Mouse (Mus musculus) adrenal gland, adult 8-10 months (tissue): ENCODE results near the gene Gm20696. TPM values are rescaled to one million over a fixed set of nuclear protein-coding genes. Genes with fewer than 3 reads are reported as not detected.

Experiments
- DNase-seq: peaks from one replicate; pipeline ENCODE4 v3.0.0; 2022
- total RNA-seq, 4 experiments: library from RNA; stranded (reverse); gene quantifications; 2 replicates each; pipeline ENCODE4 v1.2.4; 2022

The Gm20696 gene
- total RNA-seq, 4 experiments from 2014 or later = 3.3 to 9.8 (median 5.5) TPM

DNA sequence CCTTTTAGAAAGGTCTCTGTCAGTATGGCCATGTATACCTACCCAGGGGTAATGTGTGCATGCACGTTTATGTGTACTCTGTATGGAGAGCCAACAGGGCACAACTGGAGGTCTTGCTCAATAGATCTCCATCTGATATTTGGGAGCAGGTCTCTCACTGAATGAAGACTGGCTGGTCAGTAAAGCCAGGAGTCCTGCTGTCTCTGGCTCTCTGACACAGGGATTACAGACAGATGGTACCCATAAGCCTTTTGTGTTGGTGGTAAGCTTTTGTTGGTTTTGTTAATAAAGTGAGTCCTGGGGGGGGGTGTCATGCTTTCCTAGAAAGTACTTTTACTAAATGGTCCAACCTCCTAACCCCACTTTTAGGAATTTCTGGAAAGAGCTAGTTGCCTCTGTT lies 389.3 kb downstream of the Gm20696 start:
- no peak for DNase-seq

DNA sequence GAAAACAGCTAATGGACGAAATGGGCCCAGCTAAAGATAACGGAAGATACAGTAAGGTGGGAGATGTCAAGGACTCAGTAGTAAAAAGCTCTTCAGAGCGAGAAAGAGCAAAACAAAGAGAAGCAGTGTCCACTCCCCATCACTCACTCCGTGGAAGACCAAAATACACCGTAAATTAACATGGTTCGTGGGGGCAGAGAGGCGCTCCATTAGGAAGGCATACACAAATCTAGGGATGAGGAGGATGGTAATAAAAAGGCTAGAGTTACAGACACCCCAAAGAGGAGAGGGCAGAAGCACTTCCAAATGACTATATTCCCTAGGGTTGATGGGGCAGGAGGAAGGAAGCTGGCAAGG lies 390.3 kb downstream of the Gm20696 start:
- no peak for DNase-seq

DNA sequence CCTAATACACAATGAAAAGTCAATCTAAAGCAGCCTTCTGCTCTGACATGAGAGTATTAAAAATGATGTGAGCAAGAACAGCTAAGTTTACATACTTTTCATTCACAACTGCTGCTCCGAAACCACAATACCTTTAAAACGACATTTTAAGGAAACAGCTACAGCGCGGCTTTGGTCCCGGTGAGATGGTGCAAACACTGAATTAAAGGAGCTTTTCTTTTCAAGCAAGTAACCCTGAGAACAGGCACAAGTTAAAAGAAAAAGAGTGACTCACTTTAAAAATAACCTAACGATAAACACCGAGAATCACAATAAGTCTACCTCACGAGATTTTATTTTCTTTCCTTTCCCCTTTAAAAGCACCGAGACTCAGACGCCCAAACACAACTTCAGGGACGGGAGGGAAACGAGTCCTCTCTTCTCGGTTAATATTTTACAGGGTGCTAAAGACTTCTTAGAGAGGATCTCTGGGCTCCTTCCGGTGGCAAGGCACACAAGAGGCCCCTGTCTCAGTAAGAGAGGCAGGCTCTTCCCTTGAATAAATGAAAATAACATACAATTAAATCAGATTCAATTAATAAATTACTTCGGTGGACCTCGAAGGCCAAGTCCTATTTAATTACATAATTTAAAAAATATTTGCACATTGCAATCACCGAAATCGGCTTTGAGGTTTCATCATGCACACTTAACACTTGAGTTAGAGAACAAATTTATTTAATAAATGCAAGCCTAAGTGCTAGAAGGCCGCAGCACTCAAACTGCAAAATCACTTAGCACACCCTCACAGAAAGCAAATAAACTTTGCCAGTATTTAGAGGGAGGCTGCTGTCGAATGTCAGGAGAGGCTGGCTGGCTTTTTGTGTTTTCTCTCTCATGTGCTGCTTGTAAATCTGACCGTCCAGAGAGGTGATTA lies 391.0 kb downstream of the Gm20696 start:
- no peak for DNase-seq

DNA sequence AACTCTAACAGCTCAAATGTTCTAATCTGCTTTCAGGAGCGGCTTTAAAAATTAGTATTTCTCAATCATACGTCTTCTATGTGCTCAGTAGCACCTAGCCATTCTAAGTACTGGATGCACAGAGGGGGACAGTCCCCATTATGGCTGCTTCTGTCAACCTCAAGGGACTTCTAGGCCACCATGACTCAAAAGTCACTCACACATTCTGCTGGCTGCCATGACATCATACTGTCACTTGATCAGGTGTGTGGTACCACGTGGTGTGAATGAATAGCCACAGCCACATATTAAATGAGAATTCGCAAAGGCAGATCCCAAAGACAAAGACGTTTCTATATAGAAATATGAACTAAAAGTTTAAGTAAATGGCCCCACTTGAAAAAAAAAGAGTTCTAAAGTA lies 391.9 kb downstream of the Gm20696 start:
- DNase-seq = no peak

DNA sequence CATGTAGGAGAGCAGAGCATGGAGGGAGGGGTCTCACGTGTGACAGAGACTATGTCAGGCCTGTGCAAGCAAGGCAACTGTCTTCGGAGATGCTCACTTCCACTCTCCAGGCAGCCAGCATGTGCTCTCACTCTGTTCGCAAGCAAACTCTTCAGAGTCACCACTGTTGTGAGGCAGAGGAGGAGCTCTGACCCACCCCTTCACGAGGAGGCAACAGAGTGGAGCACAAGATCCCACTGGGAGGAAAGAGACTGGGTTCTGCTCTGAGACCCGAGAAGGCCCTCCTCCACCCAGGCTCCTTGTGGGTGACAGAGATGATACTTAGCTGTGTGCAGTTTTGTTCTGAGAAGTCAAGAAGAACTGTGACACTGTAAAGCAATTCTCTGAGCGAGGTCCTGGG lies 392.4 kb downstream of the Gm20696 start:
- DNase-seq = no peak

DNA sequence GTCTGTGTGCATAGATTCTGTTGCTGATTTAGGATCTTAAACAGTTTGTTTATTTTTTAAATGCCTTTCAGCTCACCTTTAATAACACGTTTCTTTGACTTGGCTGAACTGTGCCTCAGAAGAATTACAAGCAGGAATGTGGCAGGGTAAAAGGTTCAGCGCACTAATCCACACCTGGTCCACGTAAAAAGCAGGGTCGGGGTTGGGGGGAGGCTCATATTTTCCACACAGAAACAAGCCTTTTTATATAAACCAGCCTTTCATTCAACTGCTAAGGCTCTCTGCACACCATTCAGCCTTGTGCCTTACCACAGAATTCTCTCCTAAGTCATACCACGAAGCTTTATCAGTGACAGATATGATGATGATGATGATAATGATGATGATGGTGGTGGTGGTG lies 393.4 kb downstream of the Gm20696 start:
- no peak for DNase-seq

DNA sequence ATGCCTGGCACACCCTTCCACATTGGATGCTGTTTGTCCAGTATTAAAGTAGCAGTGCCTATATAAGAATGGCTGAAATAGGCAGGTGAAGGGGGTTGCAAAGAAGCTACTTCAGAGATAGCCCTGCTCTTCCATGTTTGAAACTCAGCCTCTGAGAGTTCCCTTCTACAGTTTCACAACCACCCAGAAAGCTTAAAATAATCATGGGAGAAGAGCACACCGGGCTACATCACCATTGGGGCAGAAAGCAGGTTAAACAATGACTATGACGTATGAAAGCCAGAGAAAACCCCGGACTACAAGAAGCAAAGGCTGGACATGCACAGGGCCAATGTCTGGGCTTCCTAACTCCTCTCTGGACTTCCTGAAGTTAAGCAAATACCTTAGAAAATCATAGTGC lies 394.4 kb downstream of the Gm20696 start:
- DNase-seq = no peak

DNA sequence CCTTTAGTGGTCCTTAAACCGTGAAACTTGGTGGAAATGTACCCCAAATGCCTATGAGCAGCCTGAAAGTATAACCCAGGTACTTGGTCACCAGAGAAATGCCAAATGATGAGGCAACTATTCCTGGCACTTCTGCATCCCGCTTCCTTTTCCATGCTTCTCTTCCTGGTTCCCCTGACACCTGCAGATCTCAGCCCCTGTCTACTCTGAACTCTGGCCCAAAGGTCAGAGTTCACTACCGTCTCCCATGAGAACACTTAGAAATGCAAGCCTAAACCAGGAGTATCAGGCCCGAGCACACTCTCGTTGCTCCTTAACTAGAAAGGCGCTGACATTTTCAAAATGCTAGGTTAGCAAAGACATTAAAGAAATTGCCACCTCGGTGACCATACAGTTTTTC lies 394.9 kb downstream of the Gm20696 start:
- no peak for DNase-seq

DNA sequence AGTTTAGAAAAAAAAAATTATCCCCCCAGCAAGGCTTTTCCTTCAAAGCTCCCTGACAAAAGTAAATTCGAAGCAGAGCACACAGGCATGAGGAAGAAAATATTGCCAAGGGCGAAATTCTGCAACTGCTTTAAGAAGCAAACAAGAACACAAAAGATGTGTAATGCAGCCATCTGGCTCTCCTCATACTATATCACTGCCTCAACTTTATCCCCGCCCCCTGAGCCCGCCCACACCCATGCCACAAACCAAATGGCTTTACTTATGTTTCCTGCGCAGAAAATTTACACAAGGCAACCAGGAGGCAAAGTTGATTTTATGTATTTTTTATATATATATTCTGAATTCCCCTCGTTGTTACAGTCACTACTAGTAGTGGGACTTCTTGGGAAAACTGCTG lies 396.7 kb downstream of the Gm20696 start:
- no peak for DNase-seq

DNA sequence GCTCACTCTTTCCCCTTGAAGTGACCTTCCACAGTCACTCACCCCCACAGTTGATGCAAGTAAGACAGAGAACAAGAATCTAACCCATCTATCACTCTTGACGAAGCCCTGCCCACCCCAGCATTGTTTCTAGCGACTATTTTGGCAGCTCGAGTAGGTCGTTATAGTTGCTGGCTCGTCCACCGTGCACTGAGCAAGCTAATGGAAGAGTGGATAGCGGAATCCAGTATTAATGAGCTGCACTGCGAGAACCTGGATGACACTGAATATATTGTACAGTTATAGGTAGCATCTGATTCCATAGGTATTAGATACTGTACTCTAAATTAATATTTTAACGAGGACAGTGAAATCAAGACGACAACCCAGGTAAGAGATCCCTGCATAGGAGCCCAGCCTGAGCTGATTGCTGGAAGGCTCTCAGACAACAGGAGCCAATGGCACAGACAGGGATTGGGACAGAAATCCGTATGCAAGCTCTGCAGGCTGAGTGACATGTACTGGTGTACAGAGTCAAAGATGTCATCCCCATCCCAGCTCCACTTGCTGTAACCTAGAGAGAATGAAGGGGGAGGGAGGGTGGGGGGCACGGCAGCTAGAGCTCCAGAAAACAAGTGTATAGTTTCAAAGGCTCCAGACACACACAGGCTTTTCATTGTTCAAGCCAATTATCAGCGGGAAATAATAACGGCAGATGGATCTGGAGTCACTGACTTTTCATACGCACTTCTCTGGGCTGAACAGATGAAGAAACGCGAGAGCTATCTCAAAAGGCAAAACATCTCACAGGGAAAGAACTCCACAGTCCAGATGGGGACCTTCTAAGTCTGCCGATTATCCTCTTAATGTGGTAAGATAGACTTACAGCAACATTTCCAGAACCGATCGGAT lies 398.2 kb downstream of the Gm20696 start:
- DNase-seq = no peak

DNA sequence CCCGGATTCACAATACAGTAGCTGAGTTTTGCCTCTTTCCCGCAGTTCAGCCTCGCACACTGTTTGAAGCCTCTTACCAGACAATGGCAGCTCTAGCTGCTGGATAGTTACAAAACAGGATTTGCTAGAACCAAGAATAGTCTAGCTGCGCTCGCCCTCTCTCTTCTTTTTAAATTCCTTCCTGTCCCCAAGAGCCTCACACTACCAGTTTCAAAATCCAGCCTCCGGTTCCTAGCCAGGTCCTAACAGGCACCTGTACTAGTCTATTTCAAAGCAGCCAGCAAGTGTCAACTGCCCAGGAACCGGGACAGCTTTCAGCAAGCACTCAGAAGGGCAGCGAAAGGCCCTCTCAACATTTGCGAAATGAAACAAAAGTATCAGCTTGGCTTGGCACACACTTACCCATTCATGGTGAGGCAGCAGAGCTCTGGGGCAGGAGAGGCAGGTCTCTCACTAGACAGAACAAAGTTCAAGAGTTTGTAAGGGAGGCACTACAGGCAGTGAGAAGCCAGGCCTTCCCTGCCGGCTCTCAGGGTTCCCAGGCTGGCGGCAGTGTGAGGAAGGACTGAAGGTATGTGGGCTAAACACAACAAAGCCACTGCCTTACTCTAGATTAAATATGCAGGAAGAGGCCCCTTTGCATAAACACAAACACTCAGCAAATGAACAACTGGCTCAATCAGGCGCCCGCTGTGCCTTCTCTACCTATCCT lies 400.5 kb downstream of the Gm20696 start:
- DNase-seq = no peak

DNA sequence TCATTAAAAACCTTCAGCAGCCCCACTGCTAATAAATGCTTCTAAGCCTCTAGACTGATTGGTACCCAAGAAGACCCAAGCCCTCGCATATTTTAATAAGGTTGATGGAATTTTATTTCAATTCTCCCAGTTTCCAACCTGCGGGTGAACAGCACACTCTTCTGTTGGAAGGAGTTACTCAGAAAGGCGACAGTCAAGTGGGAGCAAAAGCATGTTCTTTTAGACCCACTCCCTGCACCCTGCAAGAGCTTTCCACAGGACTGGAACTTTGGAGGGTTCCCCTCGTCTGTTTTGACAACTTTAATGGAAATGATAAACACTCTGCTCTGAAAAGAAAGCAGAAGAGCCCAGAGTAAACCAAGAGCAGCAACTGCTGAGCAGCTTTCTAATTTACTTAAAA lies 401.4 kb downstream of the Gm20696 start:
- no peak for DNase-seq

DNA sequence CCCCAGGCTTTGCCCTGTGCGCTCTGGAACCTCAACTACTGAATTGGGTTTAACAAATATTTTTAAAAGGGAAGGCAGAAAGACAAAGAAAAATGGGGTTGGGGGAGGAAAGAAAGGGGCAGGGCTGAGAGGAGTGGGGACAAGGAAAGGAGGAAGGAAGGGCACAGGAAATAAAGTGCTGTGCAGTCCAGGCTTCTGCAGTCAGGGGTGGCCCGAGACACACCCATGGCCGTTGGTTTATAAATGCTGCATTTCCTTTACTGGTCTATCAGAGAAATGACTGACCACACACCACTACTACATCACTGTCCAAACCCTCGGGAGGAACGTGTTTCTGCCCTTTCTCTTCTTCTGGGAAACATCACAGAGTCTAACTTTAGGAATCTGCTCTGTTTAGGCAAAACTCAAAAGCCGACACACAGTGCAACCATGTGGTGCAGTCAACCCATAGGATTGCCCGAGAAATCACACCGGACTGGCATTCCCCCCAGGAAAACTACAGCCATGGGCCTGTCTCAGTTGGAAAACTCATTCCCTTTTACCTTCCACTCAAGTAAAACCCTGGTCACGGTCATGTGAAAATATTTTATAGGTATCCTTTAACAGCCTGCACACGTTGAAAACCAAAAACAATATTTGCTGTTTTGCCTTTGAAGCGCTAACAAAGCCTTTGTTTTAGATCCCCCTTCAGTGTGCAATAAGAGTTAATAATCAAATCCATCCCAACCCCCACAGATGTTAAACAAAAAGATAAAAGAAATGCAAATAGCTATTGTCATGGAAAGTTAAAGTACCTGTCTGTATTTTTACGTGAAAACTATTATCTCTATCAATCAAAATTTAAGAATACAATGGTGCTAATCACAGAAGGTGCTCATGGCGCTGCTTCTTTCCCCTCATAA lies 402.2 kb downstream of the Gm20696 start:
- DNase-seq = no peak

DNA sequence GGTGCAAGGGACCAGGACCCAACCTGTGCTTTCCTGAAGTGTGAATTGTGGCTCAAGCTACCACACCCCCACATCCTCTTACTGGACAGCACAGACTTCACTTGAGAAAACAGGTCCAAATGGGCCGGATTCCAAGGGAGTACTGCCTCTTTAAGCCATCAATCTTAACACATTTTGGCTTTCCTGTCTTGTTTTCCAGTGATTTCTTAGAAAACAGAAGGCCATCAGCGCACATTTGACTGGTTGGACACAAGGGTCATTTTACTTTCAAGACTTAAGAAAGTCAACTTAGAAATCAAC lies 402.8 kb downstream of the Gm20696 start:
- DNase-seq = no peak

DNA sequence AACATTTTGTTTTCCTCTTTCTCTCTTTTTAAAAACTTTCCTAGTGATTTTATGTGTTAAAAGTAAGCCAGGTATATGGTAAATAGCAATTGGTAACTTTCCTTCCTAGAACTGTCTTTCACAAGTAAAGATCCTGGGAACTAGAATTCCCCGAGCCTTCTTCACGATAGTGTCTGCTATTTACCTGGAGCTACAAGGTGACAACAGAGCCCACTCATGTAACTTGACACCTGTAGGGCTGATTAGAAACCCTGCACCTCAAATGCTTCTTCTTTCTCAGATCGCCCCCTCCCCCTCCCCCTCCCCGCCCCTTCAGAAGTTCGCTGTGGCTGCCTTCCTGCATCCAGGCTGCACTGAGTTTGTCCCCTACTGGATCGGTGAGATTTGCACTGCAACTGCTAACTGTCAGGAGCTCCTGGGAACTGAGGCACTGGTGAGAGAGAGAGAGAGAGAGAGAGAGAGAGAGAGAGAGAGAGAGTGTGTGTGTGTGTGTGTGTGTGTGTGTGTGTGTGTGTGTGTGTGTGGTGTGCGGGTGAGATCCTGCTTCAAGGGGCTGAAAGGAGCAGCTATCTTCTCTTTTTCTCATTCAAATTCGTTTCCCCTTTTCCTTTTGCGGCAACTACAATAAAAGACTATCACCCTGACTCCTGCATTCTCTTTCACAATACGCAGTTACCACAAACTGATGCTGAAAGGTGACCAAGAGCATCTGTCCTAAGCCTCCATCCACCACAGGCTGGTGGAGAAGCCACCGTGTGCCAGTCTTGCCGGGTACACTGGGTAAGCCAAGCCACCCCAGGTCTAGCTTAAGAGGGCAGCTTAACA lies 403.3 kb downstream of the Gm20696 start:
- no peak for DNase-seq

DNA sequence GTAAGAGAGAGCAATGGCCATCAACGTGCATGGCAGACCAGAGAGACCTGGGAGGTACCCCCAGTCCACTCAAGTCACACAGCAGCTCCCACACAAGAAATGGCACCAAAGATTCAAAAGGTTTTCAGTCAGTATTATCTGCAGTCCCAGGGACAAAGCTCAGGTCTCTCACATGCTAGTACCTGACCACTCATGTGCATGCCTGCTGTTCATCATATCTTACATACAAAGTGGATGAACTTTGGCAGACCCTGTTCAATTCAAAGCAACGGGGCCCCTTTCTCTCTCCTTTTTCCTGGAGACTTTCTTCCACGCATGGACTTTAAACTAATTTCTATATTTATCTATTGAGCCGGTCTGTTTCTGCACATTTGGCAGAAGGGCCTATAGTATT lies 404.9 kb downstream of the Gm20696 start:
- no peak for DNase-seq

DNA sequence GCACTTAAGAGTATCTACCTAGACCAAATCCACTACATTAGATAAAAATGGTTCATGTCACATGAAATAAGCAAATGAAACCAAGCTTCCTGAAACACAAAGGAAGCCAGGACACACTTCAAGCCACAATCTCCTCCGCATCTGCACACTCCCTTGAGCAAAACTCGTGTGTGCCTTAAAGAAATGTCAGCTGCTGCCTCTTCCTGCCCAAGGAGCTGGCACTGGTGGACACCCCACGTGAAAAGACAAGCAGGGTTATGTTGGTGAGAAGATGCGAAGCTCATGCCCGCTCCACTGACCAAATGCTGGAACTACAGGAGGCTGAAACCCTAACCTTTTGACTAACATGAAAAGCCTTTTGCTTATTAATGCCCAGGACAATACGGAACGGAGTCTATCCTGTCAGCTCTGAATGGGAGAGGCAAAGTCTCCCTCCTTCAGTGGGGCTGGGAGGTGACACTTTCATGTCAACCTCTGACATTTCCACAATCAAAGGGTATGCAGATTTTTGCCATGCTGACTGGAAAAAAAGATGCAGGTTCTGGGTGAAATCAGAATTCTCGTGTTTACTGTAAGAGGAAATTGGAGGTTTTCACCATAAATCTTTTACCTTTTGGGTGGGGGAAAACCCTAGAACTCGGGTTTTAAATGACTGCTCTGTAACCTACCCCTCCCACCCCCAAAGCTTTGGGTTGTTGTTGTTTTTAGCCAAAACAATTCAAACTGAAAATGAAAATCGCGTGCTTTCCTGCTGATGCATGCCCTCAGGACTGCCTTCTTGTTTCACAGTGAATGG lies 405.5 kb downstream of the Gm20696 start:
- no peak for DNase-seq

DNA sequence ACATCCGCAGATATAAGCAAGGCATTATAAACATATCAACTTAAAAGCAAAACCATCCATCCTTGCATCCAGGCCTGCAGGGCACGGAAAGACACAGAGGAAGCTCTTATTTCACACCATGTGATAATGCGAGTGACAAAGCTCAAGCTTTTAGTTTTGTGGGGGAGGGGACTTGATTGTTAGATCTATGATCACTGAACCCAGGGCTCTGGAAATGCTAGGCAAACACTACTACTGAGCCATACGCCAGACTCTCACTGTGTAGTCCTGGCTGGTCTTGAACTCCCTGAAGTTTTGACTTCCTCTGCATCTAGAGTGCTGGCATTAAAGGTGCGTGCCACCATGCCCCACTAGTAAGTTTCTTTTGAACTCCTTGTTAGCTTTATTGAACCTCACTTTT lies 408.3 kb downstream of the Gm20696 start:
- DNase-seq = no peak

DNA sequence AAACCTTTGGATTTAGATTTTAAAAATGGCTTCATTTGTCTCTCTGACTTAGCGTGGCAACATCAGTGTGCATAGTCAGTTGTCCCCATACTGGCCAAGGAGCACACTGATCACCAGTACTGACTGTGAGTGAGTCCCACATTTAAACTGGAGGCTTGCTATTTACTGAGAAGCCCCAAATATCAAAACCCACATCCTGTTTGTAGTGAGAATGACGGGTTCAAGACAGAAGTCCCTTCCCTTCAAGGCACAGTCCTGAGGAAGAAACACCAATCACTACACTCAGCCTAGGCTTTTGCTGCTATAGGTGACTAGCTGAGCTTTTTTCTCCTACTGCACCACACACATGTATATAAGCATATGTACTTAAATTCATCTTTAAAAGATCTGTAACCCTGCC lies 408.9 kb downstream of the Gm20696 start:
- DNase-seq = no peak

DNA sequence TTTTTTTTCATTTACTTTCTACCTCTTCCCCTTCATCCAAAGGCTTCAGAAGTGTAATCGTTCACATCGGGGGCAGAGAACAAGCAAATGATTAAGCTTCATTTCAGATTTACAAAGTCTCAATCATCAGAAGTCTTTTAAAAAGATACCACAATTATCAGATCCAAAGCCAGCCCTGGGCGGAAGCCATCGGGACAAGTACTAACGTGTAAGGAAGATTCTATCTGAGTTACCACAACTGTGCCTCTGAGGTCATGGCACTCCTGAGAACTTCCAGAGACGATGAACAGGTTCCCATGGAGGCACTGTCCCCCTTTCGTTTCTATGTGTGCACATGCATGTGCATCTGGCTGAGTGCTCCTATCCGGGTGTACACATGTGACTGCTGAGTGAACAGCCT lies 413.3 kb downstream of the Gm20696 start:
- no peak for DNase-seq
